Mouse (Mus musculus) heart, embryonic 16.5 days (tissue): Measurements from ENCODE around the gene Eng. TPM values are rescaled to one million over a fixed set of nuclear protein-coding genes. Genes with fewer than 3 reads are reported as not detected.
A peak's percentile ranks its signal among the peaks of the same experiment; 100 is the strongest.

Experiments used
- ATAC-seq: fragments of 200-750 bp; cut with Nextera tagmentation; replicated peaks from 2 replicates; pipeline ENCODE4 v1.8.0; 2017; ENCODE audit warnings: moderate number of reproducible peaks; ENCODE audit not compliant: insufficient read depth, low FRiP score; ENCODE audit errors: extremely low read depth
- H3K27ac ChIP-seq: fragments of 300-500 bp; sonication (generic); 2 replicates; pipeline ENCODE4 v1.5.1; 2014; ENCODE audit warnings: mild to moderate bottlenecking, low read length, control low read depth, moderate library complexity
- H3K27me3 ChIP-seq: fragments of 300-500 bp; sonication (generic); 2 replicates; pipeline ENCODE4 v1.6.1; 2014; ENCODE audit warnings: low read length, mixed read lengths; ENCODE audit not compliant: control insufficient read depth, insufficient read depth
- H3K36me3 ChIP-seq: fragments of 300-500 bp; sonication (generic); 2 replicates; pipeline ENCODE4 v1.6.1; 2014; ENCODE audit not compliant: control insufficient read depth, insufficient read depth
- H3K4me1 ChIP-seq: fragments of 300-500 bp; sonication (generic); 2 replicates; pipeline ENCODE4 v1.6.1; 2014; ENCODE audit warnings: low read length, mixed read lengths; ENCODE audit not compliant: control insufficient read depth, insufficient read depth
- H3K4me2 ChIP-seq: fragments of 300-500 bp; sonication (generic); 2 replicates; pipeline ENCODE4 v1.6.1; 2014; ENCODE audit warnings: low read depth, mild to moderate bottlenecking, control low read depth, low read length
- H3K4me3 ChIP-seq: fragments of 300-500 bp; sonication (generic); 2 replicates; pipeline ENCODE4 v1.5.1; 2014; ENCODE audit warnings: mild to moderate bottlenecking, control low read depth, low read length
- H3K9ac ChIP-seq: fragments of 300-500 bp; sonication (generic); 2 replicates; pipeline ENCODE4 v1.6.1; 2014; ENCODE audit warnings: low read length, control low read depth
- H3K9me3 ChIP-seq: fragments of 300-500 bp; sonication (generic); replicated peaks from 2 replicates; pipeline ENCODE4 v1.6.1; 2016; ENCODE audit warnings: low read length; ENCODE audit not compliant: control insufficient read depth
- WGBS: fragments of 180-500 bp; shearing (Covaris S2); extraction: QIAGEN DNeasy Blood & Tissue Kit; methylation state at CpG from one replicate; pipeline ENCODE4 v1.1.7; 2014; 5-methylcytosine and 5-hydroxymethylcytosine counted together
- polyA plus RNA-seq: library from polyadenylated mRNA; unstranded; fragments of >200 nt; fragmentation: Nextera tagmentation; extraction: Ambion mirVana; gene quantifications from 2 replicates; pipeline ENCODE4 v1.2.1, GENCODE M21; 2015

The Eng gene
- polyA plus RNA-seq, 1 experiment from 2014 or later, result 170 TPM

DNA sequence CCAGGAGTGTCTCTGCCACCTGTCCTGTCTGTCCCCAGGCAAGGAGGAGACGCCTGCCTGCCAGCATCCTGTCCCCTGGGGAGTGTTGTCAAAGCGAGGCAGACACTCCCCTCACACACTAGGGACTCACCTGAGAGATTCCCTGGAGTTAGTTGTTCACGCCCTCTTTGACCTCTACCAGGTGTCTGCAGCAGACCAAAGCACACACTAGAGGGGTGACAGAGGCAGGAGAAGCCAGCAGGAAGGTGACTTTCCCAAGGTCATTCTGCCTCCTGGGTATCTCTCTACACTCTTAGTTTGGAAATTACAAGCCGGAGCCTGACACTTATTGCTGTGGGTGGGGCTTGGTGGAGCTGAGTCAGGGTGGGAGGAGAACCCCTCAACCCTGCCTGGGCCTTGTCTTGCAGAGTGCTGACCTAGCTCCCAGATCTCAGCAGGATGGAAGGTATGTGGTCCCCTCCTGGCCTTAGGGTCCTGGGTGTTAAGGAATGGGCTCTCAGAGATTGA, 18.3 kb upstream of the Eng start:
- H3K4me3 ChIP-seq, result peak overlapping the region; percentile 54
- peaks cover 47% of the 10 kb centered on the region for H3K4me1 ChIP-seq
- H3K27me3 ChIP-seq, result no peaks in the 10 kb centered on the region
- no peaks in the 10 kb centered on the region for H3K9me3 ChIP-seq
- H3K27ac ChIP-seq, result peak overlapping the region; percentile 99
- H3K4me2 ChIP-seq, result peak overlapping the region; percentile 75
- 0 out of 2 replicates have a peak, but pooled peaks have one; percentile 1 for ATAC-seq
- H3K9ac ChIP-seq, result peak overlapping the region; percentile 76
- WGBS, result 53% methylated on average over 4 of the region's 4 CpGs
- H3K36me3 ChIP-seq, result peaks cover 10% of the 10 kb centered on the region

DNA sequence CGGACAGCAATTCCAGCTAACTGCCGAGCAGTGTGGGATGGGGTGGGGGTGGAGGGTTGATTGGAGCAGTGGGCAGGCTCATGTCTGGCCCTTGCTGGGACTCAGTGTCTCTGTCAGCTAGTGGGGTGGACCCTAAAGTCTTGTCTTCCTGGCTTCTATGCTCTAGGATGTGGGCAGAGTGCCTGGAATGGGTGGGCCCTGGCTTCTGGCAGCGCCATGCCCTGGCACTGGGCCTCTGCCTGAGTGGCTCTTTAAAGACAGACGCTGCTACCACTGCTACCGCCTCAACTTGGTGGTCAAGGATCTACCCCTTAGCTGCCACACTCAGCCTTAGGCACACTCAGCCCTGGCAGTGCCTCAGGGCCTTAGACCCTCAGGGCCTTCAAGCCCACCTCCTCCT, 17.7 kb upstream of the Eng start:
- H3K4me3 ChIP-seq, result peak overlapping the region; percentile 54
- peaks cover 14% of the 10 kb centered on the region for H3K36me3 ChIP-seq
- no peaks in the 10 kb centered on the region for H3K9me3 ChIP-seq
- no peaks in the 10 kb centered on the region for H3K27me3 ChIP-seq
- WGBS, result 19% methylated on average over 5 of the region's 5 CpGs
- peak overlapping the region; percentile 75 for H3K4me2 ChIP-seq
- peak; percentile 32 for ATAC-seq
- peak overlapping the region; percentile 76 for H3K9ac ChIP-seq
- peaks cover 47% of the 10 kb centered on the region for H3K4me1 ChIP-seq
- peak overlapping the region; percentile 99 for H3K27ac ChIP-seq

DNA sequence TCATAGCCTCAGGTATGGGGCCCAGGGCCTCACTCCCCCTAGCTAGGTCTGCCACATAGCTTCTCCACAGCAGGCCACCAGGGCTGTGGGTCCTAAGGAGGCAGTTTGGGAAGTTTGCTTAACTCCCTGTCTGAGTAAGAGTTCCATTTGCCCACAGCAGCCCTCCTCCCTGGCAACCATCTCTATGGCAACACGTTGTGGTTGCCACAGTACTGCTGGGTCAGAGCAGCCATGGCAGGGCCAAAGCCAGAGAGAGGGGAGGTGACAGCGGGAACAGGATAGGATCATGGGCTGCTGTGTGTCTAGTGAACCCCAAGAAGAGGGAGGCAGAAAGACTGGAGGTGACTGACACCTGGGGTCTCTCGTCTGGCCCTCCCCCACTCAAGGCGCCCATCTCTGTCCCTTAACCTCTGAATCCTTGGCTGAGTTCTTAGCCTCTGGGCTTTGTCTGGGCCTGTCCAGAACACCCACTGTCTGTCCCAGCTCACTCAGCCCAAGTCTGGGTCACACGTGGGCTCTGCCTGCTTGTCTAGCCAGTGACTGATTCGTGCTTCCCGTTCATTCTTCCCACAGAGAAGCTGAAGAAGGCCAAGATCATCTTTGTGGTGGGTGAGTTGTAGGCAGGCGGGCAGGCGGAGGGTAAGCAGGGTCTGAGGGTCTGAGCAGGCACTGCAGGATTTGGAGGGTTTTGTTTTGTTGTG, 17.0 kb upstream of the Eng start:
- no peak for ATAC-seq
- Histone ChIP-seq H3K4me2 (peak overlapping the region; percentile 75), H3K4me3 (peak overlapping the region; percentile 54), H3K9me3 (no peaks in the 10 kb centered on the region), H3K27ac (peak overlapping the region; percentile 99), H3K36me3 (peaks cover 16% of the 10 kb centered on the region), H3K27me3 (no peaks in the 10 kb centered on the region), H3K9ac (peak overlapping the region; percentile 59), H3K4me1 (peaks cover 46% of the 10 kb centered on the region)
- WGBS, result 59% methylated on average over 9 of the region's 9 CpGs

DNA sequence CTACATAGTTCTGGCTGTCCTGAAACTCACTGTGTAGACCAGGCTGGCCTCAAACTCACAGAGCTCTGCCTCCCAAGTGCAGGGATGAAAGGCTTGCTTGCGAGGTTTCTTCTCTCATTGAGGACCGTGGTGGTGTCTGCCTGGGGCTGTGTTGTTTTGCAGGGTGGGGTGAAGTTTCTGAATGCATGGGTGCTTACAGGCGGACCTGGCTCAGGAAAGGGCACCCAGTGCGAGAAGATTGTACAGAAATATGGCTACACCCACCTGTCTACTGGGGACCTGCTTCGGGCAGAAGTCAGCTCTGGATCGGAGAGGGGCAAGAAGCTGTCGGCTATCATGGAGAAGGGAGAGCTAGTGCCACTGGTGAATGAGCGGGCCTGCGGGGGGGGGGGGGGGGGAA, 16.4 kb upstream of the Eng start:
- Histone ChIP-seq H3K4me1 (peaks cover 40% of the 10 kb centered on the region), H3K27ac (no peak overlapping the region), H3K4me3 (no peak overlapping the region), H3K9ac (no peak overlapping the region; the same call in 1 of the 2 replicates), H3K36me3 (peaks cover 20% of the 10 kb centered on the region), H3K4me2 (no peak overlapping the region), H3K27me3 (no peaks in the 10 kb centered on the region), H3K9me3 (no peaks in the 10 kb centered on the region)
- no peak for ATAC-seq
- WGBS, result 80% methylated on average over 9 of the region's 9 CpGs

DNA sequence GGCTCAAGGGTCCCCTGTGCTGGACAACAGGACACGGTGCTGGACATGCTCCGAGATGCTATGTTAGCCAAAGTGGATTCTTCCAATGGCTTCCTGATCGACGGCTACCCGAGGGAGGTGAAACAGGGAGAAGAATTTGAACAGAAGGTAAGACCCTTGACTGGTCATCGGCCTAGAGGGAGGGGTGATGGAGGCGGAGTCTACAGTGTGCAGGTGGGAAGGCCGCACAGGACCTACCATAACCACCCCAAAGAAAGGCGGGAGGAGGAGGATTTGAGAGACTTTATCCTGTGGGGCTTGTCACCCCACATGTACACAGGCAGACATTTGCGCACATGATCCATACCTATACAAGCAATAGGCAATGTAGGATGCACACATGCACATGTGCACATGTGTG, 15.3 kb upstream of the Eng start:
- Histone ChIP-seq H3K27ac (no peak overlapping the region), H3K36me3 (peaks cover 20% of the 10 kb centered on the region), H3K27me3 (no peaks in the 10 kb centered on the region), H3K4me3 (no peak overlapping the region), H3K9ac (no peak overlapping the region), H3K9me3 (no peaks in the 10 kb centered on the region), H3K4me2 (no peak overlapping the region), H3K4me1 (peaks cover 38% of the 10 kb centered on the region)
- ATAC-seq, result no peak
- WGBS, result 86% methylated on average over 10 of the region's 10 CpGs

DNA sequence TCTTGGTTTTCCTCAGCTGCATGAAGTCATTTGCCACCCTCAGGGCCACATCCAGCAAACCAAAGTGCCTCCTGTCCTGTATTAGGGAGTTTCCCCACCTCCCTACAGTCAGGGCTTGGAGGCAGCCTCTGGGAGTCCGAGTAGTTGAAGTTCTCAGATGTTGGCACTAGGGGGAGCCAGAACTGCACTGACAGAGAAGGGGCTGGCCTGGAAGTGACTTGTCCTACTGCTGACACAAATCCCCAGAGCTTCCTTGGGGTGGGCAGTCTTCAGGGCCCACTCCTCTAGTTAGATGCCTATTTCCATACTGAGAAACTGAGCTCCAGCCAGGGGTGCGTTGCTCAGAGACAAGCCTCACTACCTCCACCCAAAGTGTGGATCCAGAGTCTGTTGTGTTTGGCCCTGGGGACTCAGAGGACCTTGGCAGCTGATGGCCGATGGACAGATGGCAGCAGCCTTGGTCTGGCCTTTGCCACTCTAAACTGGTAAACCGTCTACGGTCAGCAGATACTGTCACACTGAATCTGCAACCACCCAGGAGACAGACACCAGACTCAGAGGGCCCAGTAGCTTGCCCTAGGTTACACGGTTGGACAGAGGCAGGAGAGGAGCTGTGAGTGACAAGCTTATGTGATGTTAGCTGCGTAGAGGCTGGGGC, 14.5 kb upstream of the Eng start:
- ATAC-seq, result peak; percentile 42

DNA sequence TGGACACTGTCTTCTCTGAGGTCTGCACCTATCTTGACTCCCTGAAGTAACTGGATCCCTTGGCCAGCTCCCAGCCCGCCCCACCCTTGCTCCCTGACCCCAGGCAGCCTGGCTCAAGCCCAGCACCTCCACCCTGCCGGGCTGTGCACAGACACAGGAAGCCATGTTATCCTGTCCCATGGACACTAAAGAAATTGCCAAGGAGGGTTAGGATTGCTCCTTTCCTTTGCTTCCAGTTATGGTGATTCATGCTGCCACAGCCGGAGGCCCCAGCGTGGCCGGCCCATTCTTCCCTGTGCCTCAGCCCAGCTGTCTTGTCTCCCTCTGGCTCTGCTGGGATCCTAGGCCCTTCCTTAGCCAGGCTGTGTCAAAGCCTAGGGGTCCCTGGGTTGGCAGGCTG, 12.7 kb upstream of the Eng start:
- H3K36me3 ChIP-seq, result peaks cover 20% of the 10 kb centered on the region
- H3K4me1 ChIP-seq, result peaks cover 22% of the 10 kb centered on the region

More for the DNA sequence above, 14.5 kb upstream of the Eng start:
- Histone ChIP-seq H3K4me2 (no peak overlapping the region), H3K36me3 (peaks cover 20% of the 10 kb centered on the region), H3K27ac (peak overlapping the region; percentile 5; the same call in 1 of the 2 replicates), H3K27me3 (no peaks in the 10 kb centered on the region), H3K4me1 (peaks cover 32% of the 10 kb centered on the region), H3K9ac (no peak overlapping the region), H3K4me3 (no peak overlapping the region), H3K9me3 (no peaks in the 10 kb centered on the region)
- WGBS, result 38% methylated on average over 7 of the region's 7 CpGs

DNA sequence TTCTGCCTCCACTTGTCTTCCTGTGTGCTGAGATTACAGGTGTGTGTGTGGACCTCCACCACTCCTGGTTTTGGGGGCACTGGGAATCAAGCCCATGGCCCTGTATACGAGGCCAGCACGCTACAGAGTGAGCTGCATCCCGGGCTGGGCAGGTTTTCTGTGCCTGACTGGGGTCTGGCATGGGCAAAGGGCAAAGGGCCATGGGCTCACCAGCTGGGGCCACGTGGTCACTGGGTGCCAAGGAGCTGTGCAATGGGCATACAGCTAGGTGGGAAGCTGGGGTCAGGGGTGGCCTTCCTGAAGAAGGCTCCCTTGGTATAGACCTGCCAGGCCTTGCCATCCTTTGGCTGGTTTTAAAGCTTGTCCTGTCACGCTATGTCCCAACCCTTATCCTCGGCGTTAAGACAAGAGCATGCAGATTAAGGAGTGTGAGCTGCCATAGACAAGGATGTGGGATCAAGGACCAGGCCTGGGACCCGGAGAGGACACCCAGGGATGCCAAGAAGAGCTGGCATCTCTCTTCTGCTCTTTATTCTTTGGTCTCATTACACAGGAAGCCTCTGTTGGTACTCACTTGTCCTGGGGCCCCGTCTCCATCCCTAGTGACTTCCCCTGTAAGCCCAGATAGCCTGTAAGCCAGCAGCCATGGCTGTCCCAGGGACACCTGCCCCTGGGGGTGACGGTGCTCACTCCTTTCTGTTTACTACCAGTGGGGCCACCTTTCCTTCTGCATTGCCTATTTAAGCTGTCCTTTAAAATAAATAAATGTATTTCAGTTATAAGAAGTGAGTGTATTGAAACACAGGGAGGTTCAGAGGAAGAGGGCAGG, 11.9 kb upstream of the Eng start:
- Histone ChIP-seq H3K9ac (0 out of 2 replicates have a peak overlapping the region, but pooled peaks have one; percentile 13), H3K9me3 (no peaks in the 10 kb centered on the region), H3K27me3 (no peaks in the 10 kb centered on the region), H3K4me1 (peaks cover 14% of the 10 kb centered on the region), H3K4me3 (no peak overlapping the region), H3K4me2 (no peak overlapping the region), H3K36me3 (peaks cover 20% of the 10 kb centered on the region), H3K27ac (peak overlapping the region; percentile 34)
- ATAC-seq, result no peak
- 84% methylated on average over 10 of the region's 10 CpGs for WGBS

More for the DNA sequence above, 12.7 kb upstream of the Eng start:
- peak overlapping the region; percentile 34 for H3K27ac ChIP-seq
- H3K4me3 ChIP-seq, result no peak overlapping the region
- no peaks in the 10 kb centered on the region for H3K9me3 ChIP-seq
- WGBS, result 59% methylated on average over 5 of the region's 5 CpGs
- H3K27me3 ChIP-seq, result no peaks in the 10 kb centered on the region
- H3K4me2 ChIP-seq, result no peak overlapping the region
- ATAC-seq, result no peak
- H3K9ac ChIP-seq, result no peak overlapping the region
